Mouse (Mus musculus): ENCODE measurements around the gene Pdcd2l.

The Pdcd2l gene

DNA sequence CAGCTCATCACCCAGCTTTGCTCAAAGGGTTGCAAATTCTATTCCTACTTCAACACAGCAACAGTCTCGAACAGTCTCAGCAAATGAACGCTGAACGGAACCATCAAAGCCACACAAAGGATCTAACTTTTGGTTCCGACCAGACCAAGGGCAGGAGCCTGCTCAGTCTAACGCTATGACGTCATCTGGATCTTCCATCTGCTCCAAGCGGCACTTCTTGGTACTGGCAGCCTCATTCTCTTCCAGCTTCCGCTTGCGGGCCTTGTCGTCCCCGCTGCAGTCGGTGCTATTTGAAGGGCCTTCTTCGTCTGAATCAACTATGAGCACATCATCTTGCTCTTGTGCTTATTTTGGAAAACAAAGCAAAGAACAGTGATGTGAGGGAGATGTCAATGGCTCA lies 55.3 kb downstream of the Pdcd2l start:
- no peak for DNase-seq (ENCODE audit: low read depth)

DNA sequence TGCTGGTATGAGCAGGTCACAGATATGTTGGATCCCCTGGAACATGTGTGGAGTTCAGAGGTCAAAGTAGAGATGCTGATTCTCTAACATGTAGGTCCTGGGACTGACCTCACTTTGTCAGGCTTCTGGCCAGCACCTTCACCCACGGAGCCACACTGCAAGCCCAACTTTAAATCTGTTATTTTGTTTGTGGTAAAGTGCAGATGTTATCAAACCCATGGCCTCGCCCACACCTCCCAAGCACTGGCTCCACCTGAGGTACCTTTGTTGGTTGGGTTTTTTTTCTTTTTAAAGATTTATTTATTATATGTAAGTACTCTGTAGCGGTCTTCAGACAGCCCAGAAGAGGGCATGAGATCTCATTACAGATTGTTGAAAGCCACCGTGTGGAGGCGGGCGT lies 57.0 kb downstream of the Pdcd2l start:
- no peak for DNase-seq (ENCODE audit: low read depth)
